Mouse (Mus musculus): Measurements from ENCODE around the gene March1. TPM values are rescaled to one million over a fixed set of nuclear protein-coding genes. Genes with fewer than 3 reads are reported as not detected.

The March1 gene
- polyA plus RNA-seq, 1 experiment = 2.4 TPM

GRCm38 (mm10) chr8:66317824-66318223 lies 700.1 kb downstream of the March1 start:
- Histone ChIP-seq H3K4me3 (ENCODE audit: control insufficient read depth, insufficient read depth, low read length) (no peak overlapping the region), H3K4me1 (replicated peaks; ENCODE audit: control insufficient read depth, insufficient read depth, low read length) (no peaks in the 10 kb centered on the region), H3K36me3 (ENCODE audit: control insufficient read depth, insufficient read depth, low read length) (no peaks in the 10 kb centered on the region), H3K27ac (ENCODE audit: control insufficient read depth, insufficient read depth, low read length) (no peak overlapping the region), H3K27me3 (ENCODE audit: control insufficient read depth, insufficient read depth, low read length) (no peaks in the 10 kb centered on the region)
- no peak for DNase-seq
- TF ChIP-seq CTCF (IDR thresholded peaks at IDR 0.05; ENCODE audit: borderline replicate concordance, control insufficient read depth, extremely low read depth, insufficient read depth, low read length, poor library complexity) (no peak), POLR2A (IDR thresholded peaks at IDR 0.05; ENCODE audit: control insufficient read depth, extremely low read depth, insufficient read depth, low read length, poor library complexity) (no peak)
- 98% methylated on average over 7 of the region's 7 CpGs for WGBS

DNA sequence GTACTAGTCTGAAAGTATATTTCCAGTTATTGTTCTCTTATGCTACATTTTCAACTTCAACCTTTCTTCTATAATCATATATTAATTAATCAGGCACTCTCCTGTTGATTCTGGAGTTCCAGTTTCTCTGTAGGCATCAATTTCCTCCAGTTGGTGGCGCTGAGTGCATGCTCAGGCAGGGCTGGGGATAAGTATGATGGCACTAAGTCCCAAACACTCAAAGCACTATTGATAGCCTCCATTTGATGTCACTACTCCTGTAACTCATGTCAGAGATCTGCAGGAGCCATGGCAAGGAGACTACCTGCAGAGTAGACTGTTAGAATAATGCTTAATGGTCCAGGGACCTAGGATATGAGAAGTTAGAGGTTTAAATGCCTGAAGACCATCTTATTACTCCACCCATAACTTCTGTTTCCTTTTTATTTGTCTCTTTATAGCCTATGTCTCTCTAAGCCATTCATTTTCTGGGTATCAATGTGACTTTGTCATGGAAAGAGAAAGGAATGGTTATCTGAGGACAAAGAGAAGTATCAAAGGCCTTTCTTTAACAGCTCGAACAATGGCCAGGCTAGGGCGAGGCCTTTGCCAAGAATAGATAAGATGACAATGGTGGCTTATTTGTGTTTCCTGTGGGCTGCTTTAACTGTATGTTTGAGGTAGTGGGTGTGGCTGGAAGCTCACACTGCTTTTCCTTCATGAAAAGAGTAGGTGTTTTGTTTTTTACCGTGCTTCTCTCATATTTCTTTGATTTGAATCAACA lies 705.5 kb downstream of the March1 start:
- Histone ChIP-seq H3K4me3 (ENCODE audit: control insufficient read depth, insufficient read depth, low read length) (no peak overlapping the region), H3K27ac (ENCODE audit: control insufficient read depth, insufficient read depth, low read length) (no peak overlapping the region), H3K4me1 (replicated peaks; ENCODE audit: control insufficient read depth, insufficient read depth, low read length) (no peaks in the 10 kb centered on the region), H3K27me3 (ENCODE audit: control insufficient read depth, insufficient read depth, low read length) (no peaks in the 10 kb centered on the region), H3K36me3 (ENCODE audit: control insufficient read depth, insufficient read depth, low read length) (no peaks in the 10 kb centered on the region)
- TF ChIP-seq POLR2A (IDR thresholded peaks at IDR 0.05; ENCODE audit: control insufficient read depth, extremely low read depth, insufficient read depth, low read length, poor library complexity) = no peak
- no peak for TF ChIP-seq CTCF (IDR thresholded peaks at IDR 0.05; ENCODE audit: borderline replicate concordance, control insufficient read depth, extremely low read depth, insufficient read depth, low read length, poor library complexity)
- WGBS = 10% methylated on average over 4 of the region's 4 CpGs
- DNase-seq = no peak

- H3K27ac ChIP-seq (ENCODE audit: control insufficient read depth, insufficient read depth, low read length) = no peak overlapping the region
- no peak for DNase-seq
- no peaks in the 10 kb centered on the region for H3K27me3 ChIP-seq (ENCODE audit: control insufficient read depth, insufficient read depth, low read length)
- no peak overlapping the region for H3K4me3 ChIP-seq (ENCODE audit: control insufficient read depth, insufficient read depth, low read length)
- H3K36me3 ChIP-seq (ENCODE audit: control insufficient read depth, insufficient read depth, low read length) = no peaks in the 10 kb centered on the region
- TF ChIP-seq POLR2A (IDR thresholded peaks at IDR 0.05; ENCODE audit: control insufficient read depth, extremely low read depth, insufficient read depth, low read length, poor library complexity) (no peak), CTCF (IDR thresholded peaks at IDR 0.05; ENCODE audit: borderline replicate concordance, control insufficient read depth, extremely low read depth, insufficient read depth, low read length, poor library complexity) (no peak)
- no peaks in the 10 kb centered on the region for H3K4me1 ChIP-seq (replicated peaks; ENCODE audit: control insufficient read depth, insufficient read depth, low read length)
Measured at GRCm38 (mm10) chr8:66326396-66326795, 708.7 kb downstream of the March1 start.

DNA sequence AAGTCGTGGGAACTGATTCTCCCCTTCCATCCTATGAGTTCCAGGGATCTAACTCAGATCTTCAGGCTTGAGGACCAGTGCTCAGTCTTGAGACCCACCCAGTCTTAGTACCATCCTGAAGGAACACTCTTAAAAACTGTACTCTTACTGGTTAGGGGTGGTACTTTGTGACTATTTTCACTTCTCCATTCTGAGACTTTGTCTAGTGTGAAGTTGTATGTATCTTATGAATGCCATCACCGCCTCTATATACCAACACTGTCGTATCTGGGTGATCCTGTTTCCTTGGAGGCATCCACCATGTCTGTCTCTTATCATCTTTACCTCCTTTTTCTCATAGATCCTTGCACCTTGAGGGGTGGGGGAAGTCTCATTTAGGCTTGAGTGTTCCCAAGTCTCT lies 714.5 kb downstream of the March1 start:
- no peaks in the 10 kb centered on the region for H3K4me1 ChIP-seq (replicated peaks; ENCODE audit: control insufficient read depth, insufficient read depth, low read length)
- no peak overlapping the region for H3K4me3 ChIP-seq (ENCODE audit: control insufficient read depth, insufficient read depth, low read length)
- no peak overlapping the region for H3K27ac ChIP-seq (ENCODE audit: control insufficient read depth, insufficient read depth, low read length)
- no peaks in the 10 kb centered on the region for H3K36me3 ChIP-seq (ENCODE audit: control insufficient read depth, insufficient read depth, low read length)
- TF ChIP-seq POLR2A (IDR thresholded peaks at IDR 0.05; ENCODE audit: control insufficient read depth, extremely low read depth, insufficient read depth, low read length, poor library complexity) (no peak), CTCF (IDR thresholded peaks at IDR 0.05; ENCODE audit: borderline replicate concordance, control insufficient read depth, extremely low read depth, insufficient read depth, low read length, poor library complexity) (no peak)
- 90% methylated on average over 3 of the region's 3 CpGs for WGBS
- DNase-seq = no peak
- H3K27me3 ChIP-seq (ENCODE audit: control insufficient read depth, insufficient read depth, low read length) = no peaks in the 10 kb centered on the region

DNA sequence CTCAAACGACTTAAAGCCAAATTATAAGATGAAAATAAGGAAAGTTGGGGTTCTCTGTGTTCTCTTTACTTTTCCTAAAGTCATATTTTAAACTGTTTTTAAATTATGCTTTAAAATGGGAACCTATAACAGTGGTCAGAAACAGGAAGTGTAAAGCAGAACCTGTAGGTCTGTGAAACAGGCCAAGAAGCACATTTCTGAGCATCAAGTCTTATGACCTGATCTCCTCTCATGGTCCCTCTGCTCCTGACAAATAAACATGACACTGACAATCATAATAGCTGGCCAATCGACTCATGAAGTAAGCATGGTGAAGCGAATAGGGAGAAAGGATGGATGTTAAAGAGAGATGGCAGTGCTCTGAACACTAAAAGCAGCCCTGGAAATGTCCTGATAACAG lies 716.6 kb downstream of the March1 start:
- no peaks in the 10 kb centered on the region for H3K27me3 ChIP-seq (ENCODE audit: control insufficient read depth, insufficient read depth, low read length)
- TF ChIP-seq CTCF (IDR thresholded peaks at IDR 0.05; ENCODE audit: borderline replicate concordance, control insufficient read depth, extremely low read depth, insufficient read depth, low read length, poor library complexity) (no peak), POLR2A (IDR thresholded peaks at IDR 0.05; ENCODE audit: control insufficient read depth, extremely low read depth, insufficient read depth, low read length, poor library complexity) (no peak)
- DNase-seq = no peak
- H3K36me3 ChIP-seq (ENCODE audit: control insufficient read depth, insufficient read depth, low read length) = no peaks in the 10 kb centered on the region
- no peak overlapping the region for H3K4me3 ChIP-seq (ENCODE audit: control insufficient read depth, insufficient read depth, low read length)
- 26% methylated on average over 3 of the region's 3 CpGs for WGBS
- no peak overlapping the region for H3K27ac ChIP-seq (ENCODE audit: control insufficient read depth, insufficient read depth, low read length)
- no peaks in the 10 kb centered on the region for H3K4me1 ChIP-seq (replicated peaks; ENCODE audit: control insufficient read depth, insufficient read depth, low read length)

GRCm38 (mm10) chr8:66339551-66339950 lies 721.9 kb downstream of the March1 start:
- H3K4me1 ChIP-seq (replicated peaks; ENCODE audit: control insufficient read depth, insufficient read depth, low read length) = no peaks in the 10 kb centered on the region
- no peak overlapping the region for H3K4me3 ChIP-seq (ENCODE audit: control insufficient read depth, insufficient read depth, low read length)
- no peaks in the 10 kb centered on the region for H3K27me3 ChIP-seq (ENCODE audit: control insufficient read depth, insufficient read depth, low read length)
- no peak for DNase-seq
- 87% methylated on average over 3 of the region's 3 CpGs for WGBS
- TF ChIP-seq CTCF (IDR thresholded peaks at IDR 0.05; ENCODE audit: borderline replicate concordance, control insufficient read depth, extremely low read depth, insufficient read depth, low read length, poor library complexity) = no peak
- no peak for TF ChIP-seq POLR2A (IDR thresholded peaks at IDR 0.05; ENCODE audit: control insufficient read depth, extremely low read depth, insufficient read depth, low read length, poor library complexity)
- no peaks in the 10 kb centered on the region for H3K36me3 ChIP-seq (ENCODE audit: control insufficient read depth, insufficient read depth, low read length)
- no peak overlapping the region for H3K27ac ChIP-seq (ENCODE audit: control insufficient read depth, insufficient read depth, low read length)
